Mouse (Mus musculus): ENCODE results near the gene D10Jhu81e. TPM values are rescaled to one million over a fixed set of nuclear protein-coding genes. Genes with fewer than 3 reads are reported as not detected.
"Not testable (repeated sequence)": the region's sequence is repeated elsewhere in the genome, so short reads cannot be mapped to it uniquely, and the experiment has no call there.

D10Jhu81e gene
- polyA plus RNA-seq, 1 experiment, result 59.7 TPM

DNA sequence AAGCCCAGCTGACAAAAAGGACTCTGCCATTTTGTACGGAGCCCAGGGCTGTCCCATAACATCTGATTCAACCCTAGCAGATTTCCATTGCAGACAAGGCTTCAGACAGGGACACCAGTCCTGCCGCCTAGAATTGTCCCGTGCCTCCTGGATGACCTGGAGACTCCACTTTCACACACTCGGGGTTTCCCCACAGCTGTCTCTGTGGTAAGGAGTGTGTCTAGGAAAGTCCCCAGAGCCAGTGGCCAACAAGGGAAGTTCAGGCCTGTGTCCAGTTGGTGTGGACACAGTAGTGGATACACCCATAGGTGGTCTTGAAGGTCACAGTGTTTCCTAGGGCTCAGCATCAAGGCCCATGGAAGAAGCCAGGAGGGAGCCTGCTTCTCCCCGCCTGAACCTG is 33.6 kb downstream of the D10Jhu81e start:
- peaks cover 82% of the 10 kb centered on the region for H3K27me3 ChIP-seq (replicated peaks)
- peaks cover 8% of the 10 kb centered on the region for H3K9me3 ChIP-seq
- no peaks in the 10 kb centered on the region for H3K36me3 ChIP-seq (replicated peaks; ENCODE audit: low read length)
- peaks cover 54% of the 10 kb centered on the region for H3K4me1 ChIP-seq
- no peak for TF ChIP-seq FLI1 (IDR thresholded peaks at IDR 0.05; ENCODE audit: low read length)
- H3K4me3 ChIP-seq (replicated peaks), result no peak overlapping the region

DNA sequence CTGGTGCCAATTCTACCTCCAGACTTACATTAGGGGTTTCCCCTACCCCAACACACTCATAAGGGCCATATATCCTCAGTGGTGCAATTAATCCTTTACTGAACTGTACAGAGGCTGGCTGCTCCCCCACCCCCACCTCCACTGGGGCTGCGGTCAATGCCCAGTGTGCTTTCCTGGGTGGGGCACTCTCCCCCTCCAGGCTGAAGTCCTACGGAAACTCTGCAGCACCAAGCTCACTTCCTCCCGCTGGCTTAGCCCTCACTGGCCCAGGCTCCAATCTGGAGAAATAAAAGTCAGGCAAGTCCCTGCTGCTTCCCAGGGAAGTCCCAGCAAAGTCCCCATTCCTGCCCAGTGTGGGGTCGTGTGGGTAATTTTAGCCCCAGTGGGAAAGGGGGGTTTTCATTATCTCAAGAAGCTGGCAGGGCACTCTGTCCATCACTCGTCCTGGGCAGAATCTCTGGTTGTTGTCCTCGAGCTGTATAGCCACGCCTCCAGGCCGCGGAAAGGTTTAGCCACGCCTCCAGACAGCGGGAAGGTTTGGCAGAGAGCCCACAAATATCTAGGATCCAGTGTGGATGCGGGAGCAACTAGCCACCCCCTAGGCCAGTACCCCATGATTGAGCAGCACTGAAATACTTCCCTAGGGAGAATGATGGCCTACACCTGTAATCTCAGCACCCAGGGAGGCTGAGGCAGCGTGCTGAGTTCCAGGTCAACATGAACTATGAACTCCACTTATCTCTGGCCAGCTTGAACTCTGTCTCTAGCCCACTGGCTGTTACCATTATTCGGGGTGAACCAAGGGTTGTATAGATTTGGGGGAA is 34.4 kb downstream of the D10Jhu81e start:
- Histone ChIP-seq H3K36me3 (replicated peaks; ENCODE audit: low read length) (no peaks in the 10 kb centered on the region), H3K4me3 (replicated peaks) (peak overlapping the region; percentile 33), H3K27me3 (replicated peaks) (peaks cover 82% of the 10 kb centered on the region), H3K4me1 (peaks cover 58% of the 10 kb centered on the region), H3K9me3 (peaks cover 8% of the 10 kb centered on the region)
- TF ChIP-seq GATA1 (IDR thresholded peaks at IDR 0.05; ENCODE audit: borderline replicate concordance, low read length) (no peak), FLI1 (IDR thresholded peaks at IDR 0.05; ENCODE audit: low read length) (no peak)

- Histone ChIP-seq H3K4me1 (peaks cover 58% of the 10 kb centered on the region), H3K27me3 (replicated peaks) (peaks cover 82% of the 10 kb centered on the region), H3K36me3 (replicated peaks; ENCODE audit: low read length) (no peaks in the 10 kb centered on the region), H3K4me3 (replicated peaks) (peak overlapping the region; percentile 33), H3K9me3 (peaks cover 8% of the 10 kb centered on the region)
- TF ChIP-seq GATA1 (IDR thresholded peaks at IDR 0.05; ENCODE audit: borderline replicate concordance, low read length) (no peak), FLI1 (IDR thresholded peaks at IDR 0.05; ENCODE audit: low read length) (no peak)
Measured at GRCm38 (mm10) chr10:78134400-78134799, 35.2 kb downstream of the D10Jhu81e start.

GRCm38 (mm10) chr10:78129998-78130397 is 39.6 kb downstream of the D10Jhu81e start:
- TF ChIP-seq FLI1 (IDR thresholded peaks at IDR 0.05; ENCODE audit: low read length) (no peak), GATA1 (IDR thresholded peaks at IDR 0.05; ENCODE audit: borderline replicate concordance, low read length) (no peak)
- peak overlapping the region; percentile 53 for H3K4me3 ChIP-seq (replicated peaks)
- H3K27me3 ChIP-seq (replicated peaks), result peaks cover 75% of the 10 kb centered on the region
- peaks cover 11% of the 10 kb centered on the region for H3K9me3 ChIP-seq
- peaks cover 39% of the 10 kb centered on the region for H3K4me1 ChIP-seq
- H3K36me3 ChIP-seq (replicated peaks; ENCODE audit: low read length), result no peaks in the 10 kb centered on the region

- TF ChIP-seq GATA1 (IDR thresholded peaks at IDR 0.05; ENCODE audit: borderline replicate concordance, low read length) (no peak), FLI1 (IDR thresholded peaks at IDR 0.05; ENCODE audit: low read length) (no peak)
- H3K27me3 ChIP-seq (replicated peaks), result peaks cover 69% of the 10 kb centered on the region
- H3K4me3 ChIP-seq (replicated peaks), result no peak overlapping the region
- H3K36me3 ChIP-seq (replicated peaks; ENCODE audit: low read length), result no peaks in the 10 kb centered on the region
- H3K9me3 ChIP-seq, result peaks cover 11% of the 10 kb centered on the region
- H3K4me1 ChIP-seq, result peaks cover 33% of the 10 kb centered on the region
Measured at GRCm38 (mm10) chr10:78129423-78129822, 40.2 kb downstream of the D10Jhu81e start.

GRCm38 (mm10) chr10:78128647-78129046 is 40.9 kb downstream of the D10Jhu81e start:
- Histone ChIP-seq H3K36me3 (replicated peaks; ENCODE audit: low read length) (no peaks in the 10 kb centered on the region), H3K4me1 (peaks cover 31% of the 10 kb centered on the region), H3K4me3 (replicated peaks) (no peak overlapping the region), H3K27me3 (replicated peaks) (peaks cover 65% of the 10 kb centered on the region), H3K9me3 (peaks cover 11% of the 10 kb centered on the region)
- no peak for TF ChIP-seq GATA1 (IDR thresholded peaks at IDR 0.05; ENCODE audit: borderline replicate concordance, low read length)
- TF ChIP-seq FLI1 (IDR thresholded peaks at IDR 0.05; ENCODE audit: low read length), result no peak

DNA sequence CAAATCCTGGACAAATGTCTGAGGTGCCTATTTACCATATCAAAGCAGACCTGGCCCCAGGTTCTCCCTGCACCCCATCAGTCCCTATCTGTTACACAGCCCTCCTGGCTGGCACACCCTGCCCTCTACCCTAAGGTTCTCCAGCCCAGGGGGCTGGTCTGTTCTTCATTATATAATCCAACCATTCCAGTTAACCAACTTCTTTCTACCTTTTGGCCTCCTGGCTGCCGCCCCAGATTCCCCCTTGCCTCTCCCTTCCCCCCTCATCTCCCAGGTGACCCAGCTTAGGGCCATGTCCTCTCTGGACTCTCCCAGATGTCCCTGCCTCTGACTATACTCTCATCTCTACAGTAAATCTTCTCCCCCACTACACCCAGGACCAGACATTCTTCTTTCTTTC is 41.7 kb downstream of the D10Jhu81e start:
- Histone ChIP-seq H3K4me1 (peaks cover 31% of the 10 kb centered on the region), H3K36me3 (replicated peaks; ENCODE audit: low read length) (no peaks in the 10 kb centered on the region)
- no peak for TF ChIP-seq FLI1 (IDR thresholded peaks at IDR 0.05; ENCODE audit: low read length)
- TF ChIP-seq GATA1 (IDR thresholded peaks at IDR 0.05; ENCODE audit: borderline replicate concordance, low read length), result no peak

GRCm38 (mm10) chr10:78127046-78127870 is 42.3 kb downstream of the D10Jhu81e start:
- TF ChIP-seq GATA1 (IDR thresholded peaks at IDR 0.05; ENCODE audit: borderline replicate concordance, low read length), result no peak
- no peak for TF ChIP-seq FLI1 (IDR thresholded peaks at IDR 0.05; ENCODE audit: low read length)
- no peaks in the 10 kb centered on the region for H3K36me3 ChIP-seq (replicated peaks; ENCODE audit: low read length)
- peaks cover 31% of the 10 kb centered on the region for H3K4me1 ChIP-seq
- no peak overlapping the region for H3K4me3 ChIP-seq (replicated peaks)
- peaks cover 3% of the 10 kb centered on the region for H3K9me3 ChIP-seq
- H3K27me3 ChIP-seq (replicated peaks), result peaks cover 58% of the 10 kb centered on the region

More for the DNA sequence above, 41.7 kb downstream of the D10Jhu81e start:
- no peak overlapping the region for H3K4me3 ChIP-seq (replicated peaks)
- H3K9me3 ChIP-seq, result peaks cover 10% of the 10 kb centered on the region
- H3K27me3 ChIP-seq (replicated peaks), result peaks cover 65% of the 10 kb centered on the region

- no peak overlapping the region for H3K4me3 ChIP-seq (replicated peaks)
Measured at GRCm38 (mm10) chr10:78126311-78126710, 43.3 kb downstream of the D10Jhu81e start.

GRCm38 (mm10) chr10:78125061-78125460 is 44.5 kb downstream of the D10Jhu81e start:
- not testable (repeated sequence) for H3K9me3 ChIP-seq; H3K4me3 ChIP-seq (replicated peaks); H3K36me3 ChIP-seq (replicated peaks; ENCODE audit: low read length)
- H3K4me1 ChIP-seq, result peaks cover 19% of the 10 kb centered on the region
- H3K27me3 ChIP-seq (replicated peaks), result peaks cover 45% of the 10 kb centered on the region

More at GRCm38 (mm10) chr10:78126311-78126710, 43.3 kb downstream of the D10Jhu81e start:
- H3K36me3 ChIP-seq (replicated peaks; ENCODE audit: low read length), result no peaks in the 10 kb centered on the region
- TF ChIP-seq FLI1 (IDR thresholded peaks at IDR 0.05; ENCODE audit: low read length) (no peak), GATA1 (IDR thresholded peaks at IDR 0.05; ENCODE audit: borderline replicate concordance, low read length) (no peak)
- peaks cover 31% of the 10 kb centered on the region for H3K4me1 ChIP-seq
- peaks cover 2% of the 10 kb centered on the region; the same call in 1 of the 2 replicates for H3K9me3 ChIP-seq
- H3K27me3 ChIP-seq (replicated peaks), result peaks cover 52% of the 10 kb centered on the region

GRCm38 (mm10) chr10:78124137-78124536 is 45.4 kb downstream of the D10Jhu81e start:
- not testable (repeated sequence) for H3K4me3 ChIP-seq (replicated peaks); H3K9me3 ChIP-seq; H3K36me3 ChIP-seq (replicated peaks; ENCODE audit: low read length)
- Histone ChIP-seq H3K27me3 (replicated peaks) (peaks cover 43% of the 10 kb centered on the region), H3K4me1 (peaks cover 10% of the 10 kb centered on the region)
